Mouse (Mus musculus): ENCODE results near the gene Xrn1.

DNA sequence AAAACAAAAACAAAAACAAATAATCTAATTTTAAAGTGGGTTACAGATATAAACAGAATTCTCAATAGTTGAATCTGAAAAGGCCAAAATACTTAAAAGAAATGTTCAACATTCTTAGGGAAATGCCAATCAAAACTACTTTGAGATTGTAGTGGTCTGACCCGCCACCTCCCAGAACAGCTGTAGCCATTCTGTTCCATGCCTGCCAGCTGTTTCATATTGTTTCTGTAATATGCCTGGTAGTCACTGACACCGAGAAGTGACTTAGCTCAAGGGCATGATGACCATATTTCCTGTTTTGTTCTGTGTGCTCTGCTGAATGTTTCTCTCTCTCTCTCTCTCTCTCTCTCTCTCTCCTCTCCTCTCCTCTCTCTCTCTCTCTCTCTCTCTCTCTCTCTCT is 112.9 kb downstream of the Xrn1 start:
- TF ChIP-seq CTCF (IDR thresholded peaks at IDR 0.05; ENCODE audit: extremely low read depth, insufficient read length, insufficient replicate concordance, low read depth, low read length) (no peak), POLR2A (IDR thresholded peaks at IDR 0.05; ENCODE audit: low read depth, low read length) (no peak)

All from small intestine, adult 2 months (tissue).